Mouse (Mus musculus): Measurements from ENCODE around the gene Golga3. TPM values are rescaled to one million over a fixed set of nuclear protein-coding genes. Genes with fewer than 3 reads are reported as not detected.
A peak's percentile ranks its signal among the peaks of the same experiment; 100 is the strongest.

The Golga3 gene
- polyA plus RNA-seq, 1 experiment from 2014 or later: 15.1 TPM

DNA sequence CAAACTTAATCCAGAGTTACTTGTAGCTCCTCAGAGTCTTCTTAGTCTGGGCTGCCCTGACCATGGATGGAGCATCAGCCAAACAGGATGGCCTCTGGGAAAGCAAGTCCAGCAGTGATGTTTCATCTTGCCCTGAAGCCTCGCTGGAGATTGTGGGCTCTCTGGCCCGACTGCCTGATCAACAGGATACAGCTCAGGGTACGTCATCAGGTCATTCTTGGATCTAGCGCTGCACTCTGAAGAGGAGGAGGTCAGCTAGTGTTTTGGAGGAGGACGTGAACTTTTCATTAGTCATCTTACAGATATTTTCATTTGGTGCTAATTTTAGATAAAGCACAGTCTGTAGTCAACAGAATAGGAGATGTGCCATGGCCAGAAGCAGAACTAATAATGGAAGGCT is 5.2 kb downstream of the Golga3 start:
- peaks cover 28% of the 10 kb centered on the region for H3K4me1 ChIP-seq
- H3K9ac ChIP-seq: no peak overlapping the region
- H3K36me3 ChIP-seq: peaks cover 50% of the 10 kb centered on the region
- no peak overlapping the region for H3K4me2 ChIP-seq
- no peak overlapping the region for H3K4me3 ChIP-seq
- no peak overlapping the region for H3K27ac ChIP-seq (replicated peaks)
- no peaks in the 10 kb centered on the region for H3K27me3 ChIP-seq (replicated peaks)
- WGBS: 69% methylated on average over 5 of the region's 5 CpGs
- H3K9me3 ChIP-seq: no peaks in the 10 kb centered on the region
- ATAC-seq (ENCODE audit: extremely low read depth, insufficient number of reproducible peaks, low FRiP score, low TSS enrichment): no peak

DNA sequence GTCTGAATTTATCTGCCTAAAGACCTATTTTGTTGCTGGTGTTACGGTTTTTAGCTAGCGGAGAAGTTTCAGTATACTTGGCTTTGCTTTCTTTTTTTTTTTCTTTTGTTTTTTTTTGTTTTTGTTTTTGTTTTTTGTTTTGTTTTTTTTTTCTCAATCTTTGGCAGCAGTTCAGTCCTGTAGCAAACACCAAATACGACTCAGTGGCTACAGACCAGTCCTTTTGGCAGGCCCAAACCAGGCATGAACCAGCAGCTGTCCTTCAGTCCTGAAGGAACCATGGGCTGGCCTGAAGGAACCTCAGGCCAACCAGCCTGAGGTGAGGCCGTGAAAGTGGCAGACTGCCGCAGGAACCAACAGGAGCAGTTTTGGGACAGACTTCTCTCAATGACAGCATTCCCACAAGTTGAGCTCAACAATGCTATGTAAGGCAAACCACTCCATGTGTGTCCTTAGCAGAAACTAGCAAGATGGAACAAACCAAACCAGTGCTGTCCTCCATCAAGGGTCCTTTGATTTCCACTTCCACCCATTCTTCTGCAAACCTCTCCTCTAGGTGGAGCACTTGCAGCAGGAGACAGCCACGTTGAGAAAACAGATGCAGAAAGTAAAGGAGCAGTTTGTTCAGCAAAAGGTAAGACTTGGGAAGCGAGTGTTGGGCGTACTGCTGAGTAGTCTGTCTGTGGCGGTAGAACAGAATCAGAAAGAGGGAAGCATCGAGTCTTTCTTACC is 26.8 kb downstream of the Golga3 start:
- Histone ChIP-seq H3K27me3 (replicated peaks) (no peaks in the 10 kb centered on the region), H3K4me3 (no peak overlapping the region), H3K4me2 (no peak overlapping the region), H3K4me1 (no peaks in the 10 kb centered on the region), H3K36me3 (peaks cover 86% of the 10 kb centered on the region), H3K27ac (replicated peaks) (no peak overlapping the region), H3K9ac (no peak overlapping the region), H3K9me3 (no peaks in the 10 kb centered on the region)
- ATAC-seq (ENCODE audit: extremely low read depth, insufficient number of reproducible peaks, low FRiP score, low TSS enrichment): no peak
- WGBS: 86% methylated on average over 10 of the region's 10 CpGs

DNA sequence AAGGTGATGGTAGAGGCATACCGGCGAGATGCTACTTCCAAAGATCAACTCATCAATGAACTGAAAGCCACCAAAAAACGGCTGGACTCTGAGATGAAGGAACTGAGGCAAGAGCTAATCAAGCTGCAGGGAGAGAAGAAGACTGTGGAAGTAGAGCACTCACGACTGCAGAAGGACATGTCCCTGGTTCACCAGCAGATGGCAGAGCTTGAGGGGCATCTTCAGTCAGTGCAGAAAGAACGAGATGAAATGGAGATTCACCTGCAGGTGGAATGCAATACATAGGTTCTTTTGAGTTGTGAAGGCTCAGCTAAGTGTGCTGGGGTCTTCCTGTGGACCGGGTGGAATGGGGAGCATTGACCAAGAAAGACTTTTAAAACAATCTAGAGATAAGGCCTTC is 28.3 kb downstream of the Golga3 start:
- H3K9ac ChIP-seq: no peak overlapping the region
- H3K27me3 ChIP-seq (replicated peaks): no peaks in the 10 kb centered on the region
- no peak for ATAC-seq (ENCODE audit: extremely low read depth, insufficient number of reproducible peaks, low FRiP score, low TSS enrichment)
- no peak overlapping the region for H3K4me3 ChIP-seq
- no peak overlapping the region for H3K4me2 ChIP-seq
- WGBS: 77% methylated on average over 6 of the region's 6 CpGs
- H3K36me3 ChIP-seq: peaks cover 96% of the 10 kb centered on the region
- H3K9me3 ChIP-seq: no peaks in the 10 kb centered on the region
- no peaks in the 10 kb centered on the region for H3K4me1 ChIP-seq
- no peak overlapping the region for H3K27ac ChIP-seq (replicated peaks)

DNA sequence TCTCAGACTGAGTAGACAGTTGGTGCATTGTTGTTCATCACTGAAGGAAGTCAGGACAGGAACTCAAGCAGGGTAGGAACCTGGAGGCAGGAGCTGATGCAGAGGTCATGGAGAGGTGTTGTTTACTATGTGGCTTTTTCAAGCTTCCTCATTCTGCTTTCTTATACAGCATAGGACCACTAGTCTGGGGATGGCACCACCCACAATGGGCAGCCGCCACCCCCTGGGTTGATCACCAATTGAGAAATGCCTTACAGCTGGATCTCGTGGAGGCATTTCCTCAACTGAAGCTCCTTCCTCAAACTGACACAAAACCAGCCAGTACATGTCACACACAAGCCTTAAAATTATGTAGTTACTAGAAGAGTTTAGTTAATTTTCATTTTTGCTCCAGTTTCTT is 34.8 kb downstream of the Golga3 start:
- no peak overlapping the region for H3K4me3 ChIP-seq
- peaks cover 98% of the 10 kb centered on the region for H3K36me3 ChIP-seq
- no peak overlapping the region for H3K4me2 ChIP-seq
- H3K27me3 ChIP-seq (replicated peaks): no peaks in the 10 kb centered on the region
- H3K9me3 ChIP-seq: no peaks in the 10 kb centered on the region
- WGBS: 78% methylated on average over 2 of the region's 2 CpGs
- H3K27ac ChIP-seq (replicated peaks): no peak overlapping the region
- ATAC-seq (ENCODE audit: extremely low read depth, insufficient number of reproducible peaks, low FRiP score, low TSS enrichment): no peak
- no peaks in the 10 kb centered on the region for H3K4me1 ChIP-seq
- no peak overlapping the region for H3K9ac ChIP-seq

DNA sequence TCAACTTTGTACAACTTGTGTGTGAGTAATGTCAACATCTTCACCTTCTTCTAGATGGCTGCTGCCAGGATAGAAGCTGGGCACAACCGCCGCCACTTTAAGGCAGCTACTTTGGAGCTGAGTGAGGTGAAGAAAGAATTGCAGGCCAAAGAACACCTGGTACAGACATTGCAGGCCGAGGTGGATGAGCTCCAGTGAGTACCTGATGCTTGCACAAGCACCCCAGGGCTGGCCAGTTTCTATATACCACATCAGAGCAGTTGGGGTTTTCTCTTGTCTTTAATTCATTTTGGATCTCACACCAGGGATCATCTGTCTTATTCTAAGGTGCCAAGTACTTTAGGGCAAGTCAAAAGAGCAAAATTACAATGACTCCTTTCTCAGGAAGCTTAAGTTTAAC is 40.3 kb downstream of the Golga3 start:
- Histone ChIP-seq H3K4me3 (no peak overlapping the region), H3K9me3 (no peaks in the 10 kb centered on the region), H3K4me1 (no peaks in the 10 kb centered on the region), H3K9ac (no peak overlapping the region), H3K36me3 (peaks cover 99% of the 10 kb centered on the region), H3K27me3 (replicated peaks) (no peaks in the 10 kb centered on the region), H3K27ac (replicated peaks) (no peak overlapping the region), H3K4me2 (no peak overlapping the region)
- no peak for ATAC-seq (ENCODE audit: extremely low read depth, insufficient number of reproducible peaks, low FRiP score, low TSS enrichment)
- 91% methylated on average over 3 of the region's 3 CpGs for WGBS

DNA sequence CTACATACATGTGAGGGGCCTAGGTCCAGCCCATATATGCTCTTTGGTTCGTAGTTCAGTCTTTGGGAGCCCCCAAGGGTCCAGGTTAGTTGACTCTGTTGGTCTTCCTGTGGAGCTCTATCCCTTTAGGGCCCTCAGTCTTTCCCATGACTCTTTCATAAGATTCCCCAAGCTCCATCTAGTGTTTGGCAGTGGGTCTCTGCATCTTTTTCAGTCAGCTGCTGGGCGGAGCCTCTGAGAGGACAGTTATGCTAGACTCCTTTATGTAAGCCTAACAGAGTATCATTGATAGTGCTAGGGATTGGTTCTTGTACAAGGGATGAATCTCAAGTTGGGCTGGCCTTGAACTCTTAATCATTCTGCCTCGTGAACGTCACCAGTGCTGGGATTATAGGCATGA is 43.8 kb downstream of the Golga3 start:
- Histone ChIP-seq H3K27ac (replicated peaks) (no peak overlapping the region), H3K27me3 (replicated peaks) (no peaks in the 10 kb centered on the region), H3K4me1 (no peaks in the 10 kb centered on the region), H3K4me2 (no peak overlapping the region), H3K4me3 (no peak overlapping the region), H3K36me3 (peaks cover 95% of the 10 kb centered on the region), H3K9me3 (no peaks in the 10 kb centered on the region), H3K9ac (no peak overlapping the region)
- no peak for ATAC-seq (ENCODE audit: extremely low read depth, insufficient number of reproducible peaks, low FRiP score, low TSS enrichment)
- 90% methylated on average over 4 of the region's 4 CpGs for WGBS

DNA sequence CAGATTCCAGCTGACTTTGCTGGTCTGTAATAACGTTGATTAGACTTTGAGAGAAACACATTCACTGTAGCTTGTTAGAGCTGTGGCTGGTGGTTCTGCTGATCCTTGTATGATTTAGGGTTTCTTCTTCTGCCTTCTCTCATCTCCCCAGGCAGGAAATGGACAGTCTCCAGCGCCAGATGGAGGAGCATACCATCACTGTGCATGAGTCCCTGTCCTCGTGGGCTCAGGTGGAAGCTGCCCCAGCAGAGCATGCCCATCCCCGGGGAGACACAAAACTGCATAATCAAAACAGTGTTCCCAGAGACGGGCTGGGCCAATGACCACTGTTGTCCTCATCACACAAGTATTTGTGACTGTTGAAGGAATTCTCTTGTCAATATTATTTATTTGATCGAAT is 46.3 kb downstream of the Golga3 start:
- no peak overlapping the region for H3K4me2 ChIP-seq
- no peaks in the 10 kb centered on the region for H3K4me1 ChIP-seq
- 81% methylated on average over 6 of the region's 6 CpGs for WGBS
- no peak for ATAC-seq (ENCODE audit: extremely low read depth, insufficient number of reproducible peaks, low FRiP score, low TSS enrichment)
- H3K9me3 ChIP-seq: no peaks in the 10 kb centered on the region
- H3K27me3 ChIP-seq (replicated peaks): no peaks in the 10 kb centered on the region
- H3K27ac ChIP-seq (replicated peaks): no peak overlapping the region
- no peak overlapping the region for H3K4me3 ChIP-seq
- no peak overlapping the region for H3K9ac ChIP-seq
- peaks cover 93% of the 10 kb centered on the region for H3K36me3 ChIP-seq

DNA sequence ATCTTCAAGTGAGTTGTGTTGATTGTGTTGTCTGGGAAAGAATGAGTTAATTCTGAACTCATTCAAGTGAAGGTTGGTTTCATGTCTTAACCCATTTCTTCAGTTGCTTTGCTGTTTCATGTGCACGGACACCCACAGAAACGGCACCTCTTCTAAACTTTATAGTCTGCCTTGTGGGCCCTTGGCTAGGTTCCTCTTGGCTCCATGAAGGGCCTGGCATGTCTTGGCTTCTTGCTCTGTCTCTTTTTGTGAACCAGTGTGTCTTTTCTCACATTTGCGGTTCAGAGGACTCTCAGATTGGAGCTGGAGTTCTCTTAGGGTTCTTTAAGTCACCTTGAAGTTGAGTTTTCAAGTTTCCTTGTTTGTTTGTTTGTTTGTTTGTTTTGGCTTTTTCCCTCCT is 48.6 kb downstream of the Golga3 start:
- H3K9ac ChIP-seq: no peak overlapping the region
- no peak overlapping the region for H3K4me2 ChIP-seq
- no peak for ATAC-seq (ENCODE audit: extremely low read depth, insufficient number of reproducible peaks, low FRiP score, low TSS enrichment)
- peaks cover 3% of the 10 kb centered on the region for H3K4me1 ChIP-seq
- 81% methylated on average over 3 of the region's 3 CpGs for WGBS
- peaks cover 72% of the 10 kb centered on the region for H3K36me3 ChIP-seq
- H3K27me3 ChIP-seq (replicated peaks): no peaks in the 10 kb centered on the region
- H3K4me3 ChIP-seq: no peak overlapping the region
- H3K27ac ChIP-seq (replicated peaks): no peak overlapping the region
- no peaks in the 10 kb centered on the region for H3K9me3 ChIP-seq

DNA sequence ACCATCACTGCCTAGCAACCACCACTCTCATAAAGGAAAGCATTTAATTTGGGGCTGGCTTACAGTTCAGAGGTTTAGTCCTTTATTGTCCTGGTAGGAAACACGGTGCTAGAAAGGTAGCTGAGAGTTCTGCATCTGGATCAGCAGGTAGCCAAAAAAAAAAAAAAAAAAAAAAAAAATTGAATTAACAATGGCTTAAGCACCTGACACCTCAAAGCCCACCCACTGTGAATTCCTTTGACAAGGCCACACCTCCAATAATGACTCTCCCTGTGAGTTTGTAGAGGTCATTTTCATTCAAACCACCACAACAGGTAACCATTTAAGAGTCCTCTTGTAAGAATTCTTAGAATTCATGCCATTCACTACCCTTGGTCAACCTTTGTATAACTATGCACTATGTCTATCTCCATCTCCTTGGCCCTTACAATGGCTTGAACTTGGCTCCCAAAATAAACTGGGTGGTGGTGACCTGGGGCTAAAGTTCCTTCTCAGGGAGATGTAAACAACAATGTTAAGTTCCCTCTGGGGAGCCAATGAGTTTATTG is 50.9 kb downstream of the Golga3 start:
- no peak overlapping the region for H3K9ac ChIP-seq
- ATAC-seq (ENCODE audit: extremely low read depth, insufficient number of reproducible peaks, low FRiP score, low TSS enrichment): no peak
- no peak overlapping the region for H3K27ac ChIP-seq (replicated peaks)
- H3K27me3 ChIP-seq (replicated peaks): no peaks in the 10 kb centered on the region
- H3K4me2 ChIP-seq: no peak overlapping the region
- no peak overlapping the region for H3K4me3 ChIP-seq
- 32% methylated on average over 1 of the region's 1 CpGs for WGBS
- peaks cover 15% of the 10 kb centered on the region for H3K4me1 ChIP-seq
- H3K9me3 ChIP-seq: no peaks in the 10 kb centered on the region
- peaks cover 49% of the 10 kb centered on the region for H3K36me3 ChIP-seq

DNA sequence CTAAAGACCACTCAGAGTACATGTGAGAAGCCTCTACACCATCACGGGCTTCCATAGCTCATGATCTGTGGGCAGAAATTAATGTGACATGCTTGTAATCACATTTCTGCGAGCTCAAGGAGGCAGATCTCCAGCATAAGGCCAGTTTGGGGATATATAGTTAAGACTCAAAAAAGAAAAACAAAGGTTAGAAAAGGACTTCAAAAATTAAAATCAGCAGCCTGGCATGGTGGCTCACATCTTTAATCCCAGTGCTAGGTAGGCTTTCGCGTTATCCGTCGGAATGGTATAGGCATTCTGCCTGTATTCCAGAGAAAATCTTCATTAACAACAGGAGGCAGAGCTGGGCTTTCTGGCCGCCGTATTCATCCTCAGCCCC is 53.9 kb downstream of the Golga3 start:
- WGBS: 9% methylated on average over 8 of the region's 8 CpGs
- H3K36me3 ChIP-seq: peaks cover 39% of the 10 kb centered on the region
- peak overlapping the region; percentile 93 for H3K27ac ChIP-seq (replicated peaks)
- H3K27me3 ChIP-seq (replicated peaks): no peaks in the 10 kb centered on the region
- peak overlapping the region; percentile 97 for H3K9ac ChIP-seq
- no peaks in the 10 kb centered on the region for H3K9me3 ChIP-seq
- H3K4me2 ChIP-seq: peak overlapping the region; percentile 83
- no peak for ATAC-seq (ENCODE audit: extremely low read depth, insufficient number of reproducible peaks, low FRiP score, low TSS enrichment)
- peak overlapping the region; percentile 91 for H3K4me3 ChIP-seq
- peaks cover 22% of the 10 kb centered on the region for H3K4me1 ChIP-seq

DNA sequence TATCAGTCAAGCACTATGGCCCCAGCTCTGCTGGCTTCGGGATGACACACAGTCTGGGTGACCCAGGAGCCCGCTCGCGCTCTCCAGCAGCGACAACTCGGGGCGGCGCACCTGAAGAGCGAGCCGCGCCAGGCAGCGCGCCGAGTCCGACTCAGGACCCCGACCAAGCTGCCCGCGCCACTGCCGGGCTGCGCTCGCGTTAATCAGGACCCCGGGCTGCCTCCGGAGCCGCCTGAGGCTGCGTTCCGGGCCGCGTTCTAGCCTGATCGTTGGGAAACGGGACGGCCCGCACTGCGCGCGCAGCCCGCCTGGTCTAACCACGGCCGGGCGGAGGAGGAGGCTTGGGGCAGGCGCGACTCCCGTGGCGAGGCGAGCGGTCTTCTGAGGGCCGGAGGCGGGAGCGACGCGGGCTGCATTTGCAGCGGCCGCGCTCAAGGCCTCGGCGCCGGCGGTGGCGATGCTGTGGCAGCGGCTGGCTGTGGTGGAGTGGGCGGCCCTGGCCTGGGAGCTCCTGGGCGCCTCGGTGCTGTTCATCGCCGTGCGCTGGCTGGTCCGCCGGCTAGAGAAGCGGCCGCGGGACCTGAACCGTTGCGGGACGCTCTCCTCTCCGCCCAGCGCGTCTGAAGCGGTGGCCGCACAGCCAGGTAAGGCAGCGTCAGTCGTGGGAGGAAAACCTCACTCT is 54.4 kb downstream of the Golga3 start, which contains the start of gene Ankle2:
TSS of gene Ankle2 (plus strand) at position 225 of the 682 bp plus-strand sequence.
- WGBS: under 1% methylated on average over 77 of the region's 81 CpGs
- peaks cover 22% of the 10 kb centered on the region for H3K4me1 ChIP-seq
- H3K4me3 ChIP-seq: peak within 1 kb of the TSS; percentile 91

More for the DNA sequence above, 54.4 kb downstream of the Golga3 start, which contains the start of gene Ankle2:
- Histone ChIP-seq H3K27me3 (replicated peaks) (no peaks in the 10 kb centered on the region), H3K36me3 (peaks cover 40% of the 10 kb centered on the region), H3K4me2 (peak within 1 kb of the TSS; percentile 83), H3K9ac (peak within 1 kb of the TSS; percentile 97), H3K27ac (replicated peaks) (peak within 1 kb of the TSS; percentile 93), H3K9me3 (no peaks in the 10 kb centered on the region)
- peak; percentile 92 for ATAC-seq (ENCODE audit: extremely low read depth, insufficient number of reproducible peaks, low FRiP score, low TSS enrichment)

All from heart, embryonic 13.5 days (tissue).